Mouse (Mus musculus): Measurements from ENCODE around the gene Chd9.

DNA sequence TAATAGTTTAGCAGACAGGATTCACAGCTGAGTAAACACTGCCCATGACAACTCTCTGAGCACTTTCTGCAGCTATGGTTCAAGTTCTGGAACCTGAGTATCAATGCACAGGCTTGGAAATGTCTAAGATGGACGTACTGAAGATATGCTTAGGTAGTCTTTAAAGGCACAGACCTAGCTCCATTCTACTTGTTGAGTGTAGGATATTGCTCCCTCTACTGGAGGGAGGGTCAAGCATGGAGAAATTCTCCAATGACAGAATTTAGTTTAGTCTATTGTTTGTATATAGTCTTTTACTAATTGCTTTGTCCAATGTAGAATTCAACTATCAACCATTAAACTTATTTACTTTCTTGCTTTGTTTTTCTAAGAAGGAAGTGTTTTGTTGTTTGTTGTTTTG is 108.7 kb downstream of the Chd9 start:
- TF ChIP-seq CTCF (IDR thresholded peaks at IDR 0.05; ENCODE audit: low read depth, low read length) (no peak), EP300 (IDR thresholded peaks at IDR 0.05; ENCODE audit: insufficient read depth, low read depth, low read length) (no peak)

Data from ES-Bruce4 (cell line).